Mouse (Mus musculus) intestine, embryonic 14.5 days (tissue): ENCODE results near the gene Egfr. TPM values are rescaled to one million over a fixed set of nuclear protein-coding genes. Genes with fewer than 3 reads are reported as not detected.
A peak's percentile ranks its signal among the peaks of the same experiment; 100 is the strongest.

Experiments
- ATAC-seq: fragments of 200-750 bp; cut with Nextera tagmentation; replicated peaks from 2 replicates; pipeline ENCODE4 v1.8.0; 2017; ENCODE audit warnings: low read depth, moderate number of reproducible peaks, moderate TSS enrichment, moderate library complexity; ENCODE audit not compliant: low FRiP score, low TSS enrichment
- DNase-seq: peaks from one replicate; pipeline ENCODE4 v3.0.0-alpha.2; 2018; ENCODE audit warnings: low spot score
- H3K27ac ChIP-seq: fragments of 300-500 bp; sonication (generic); 2 replicates; pipeline ENCODE4 v1.5.1; 2014; ENCODE audit warnings: low read depth, mild to moderate bottlenecking, control low read depth
- H3K27me3 ChIP-seq: fragments of 300-500 bp; sonication (generic); replicated peaks from 2 replicates; pipeline ENCODE4 v1.6.1; 2014; ENCODE audit warnings: low read length, control low read depth; ENCODE audit not compliant: control insufficient read depth, insufficient read depth
- H3K36me3 ChIP-seq: fragments of 300-500 bp; sonication (generic); 2 replicates; pipeline ENCODE4 v1.6.1; 2014; ENCODE audit warnings: low read length, control low read depth; ENCODE audit not compliant: control insufficient read depth, insufficient read depth
- H3K4me1 ChIP-seq: fragments of 300-500 bp; sonication (generic); replicated peaks from 2 replicates; pipeline ENCODE4 v1.6.1; 2014; ENCODE audit warnings: low read length, control low read depth, mixed read lengths; ENCODE audit not compliant: control insufficient read depth, insufficient read depth
- H3K4me2 ChIP-seq: fragments of 300-500 bp; sonication (generic); 2 replicates; pipeline ENCODE4 v1.6.1; 2014; ENCODE audit warnings: low read length
- H3K4me3 ChIP-seq: fragments of 300-500 bp; sonication (generic); 2 replicates; pipeline ENCODE4 v1.5.1; 2014; ENCODE audit warnings: low read depth, low read length, control low read depth, mixed read lengths
- H3K9ac ChIP-seq: fragments of 300-500 bp; sonication (generic); 2 replicates; pipeline ENCODE4 v1.6.1; 2014; ENCODE audit warnings: mild to moderate bottlenecking, low read length
- H3K9me3 ChIP-seq: fragments of 300-500 bp; sonication (generic); 2 replicates; pipeline ENCODE4 v1.6.1; 2016; ENCODE audit warnings: low read length, control low read depth; ENCODE audit not compliant: control insufficient read depth
- WGBS: fragments of 180-500 bp; shearing (Covaris S2); extraction: QIAGEN DNeasy Blood & Tissue Kit; methylation state at CpG from one replicate; pipeline ENCODE4 v1.1.7; 2014; 5-methylcytosine and 5-hydroxymethylcytosine counted together
- polyA plus RNA-seq: library from polyadenylated mRNA; unstranded; fragments of >200 nt; fragmentation: Nextera tagmentation; extraction: Ambion mirVana; gene quantifications from 2 replicates; pipeline ENCODE4 v1.2.1, GENCODE M21; 2014

The Egfr gene
- polyA plus RNA-seq, 1 experiment from 2014 or later, result 21.2 TPM

GRCm38 (mm10) chr11:16854111-16854510, 102.1 kb downstream of the Egfr start:
- no peak overlapping the region for H3K4me3 ChIP-seq
- H3K27ac ChIP-seq, result no peak overlapping the region; the same call in 1 of the 2 replicates
- peaks cover 10% of the 10 kb centered on the region; the same call in 1 of the 2 replicates for H3K4me1 ChIP-seq
- 30% methylated on average over 2 of the region's 2 CpGs for WGBS
- H3K36me3 ChIP-seq, result no peaks in the 10 kb centered on the region
- no peaks in the 10 kb centered on the region for H3K9me3 ChIP-seq
- H3K9ac ChIP-seq, result no peak overlapping the region
- no peak overlapping the region for H3K4me2 ChIP-seq
- ATAC-seq (no peak), DNase-seq (no peak)
- no peaks in the 10 kb centered on the region for H3K27me3 ChIP-seq

- DNase-seq (no peak), ATAC-seq (no peak)
- Histone ChIP-seq H3K4me1 (peaks cover 5% of the 10 kb centered on the region; the same call in 1 of the 2 replicates), H3K36me3 (no peaks in the 10 kb centered on the region), H3K4me3 (no peak overlapping the region), H3K27me3 (no peaks in the 10 kb centered on the region), H3K4me2 (no peak overlapping the region), H3K9me3 (no peaks in the 10 kb centered on the region), H3K9ac (no peak overlapping the region), H3K27ac (no peak overlapping the region)
- WGBS, result 84% methylated on average over 2 of the region's 2 CpGs
Measured at GRCm38 (mm10) chr11:16857346-16857745, 105.3 kb downstream of the Egfr start.

DNA sequence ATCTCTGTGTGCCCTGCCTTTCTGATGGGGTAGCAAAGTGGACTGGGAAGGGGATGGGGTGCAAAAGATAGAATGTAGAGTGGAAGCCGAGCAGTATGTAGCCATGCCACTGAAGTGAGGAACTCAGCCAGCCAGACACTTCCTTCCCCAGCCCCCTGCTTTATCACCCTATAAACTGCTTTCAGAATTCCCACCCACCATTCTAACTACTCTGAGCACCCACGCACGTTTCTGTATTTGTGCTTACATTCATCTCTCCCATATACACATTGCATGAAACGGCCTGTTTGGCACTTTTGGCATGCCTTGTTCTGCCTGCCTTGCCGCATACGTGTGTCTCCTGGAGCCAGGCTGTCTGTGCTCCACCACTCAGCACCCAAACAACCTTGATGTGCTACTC, 109.0 kb downstream of the Egfr start:
- DNase-seq (no peak), ATAC-seq (no peak)
- Histone ChIP-seq H3K27ac (no peak overlapping the region), H3K9ac (no peak overlapping the region), H3K4me2 (no peak overlapping the region), H3K9me3 (no peaks in the 10 kb centered on the region), H3K4me1 (peaks cover 4% of the 10 kb centered on the region; the same call in 1 of the 2 replicates), H3K27me3 (no peaks in the 10 kb centered on the region), H3K4me3 (no peak overlapping the region), H3K36me3 (0 out of 2 replicates have a peak, but pooled peaks cover 2% of the 10 kb centered on the region)
- 53% methylated on average over 6 of the region's 6 CpGs for WGBS

- DNase-seq, result no peak
- H3K4me3 ChIP-seq, result no peak overlapping the region
- no peak for ATAC-seq
Measured at GRCm38 (mm10) chr11:16863547-16863946, 111.5 kb downstream of the Egfr start.

GRCm38 (mm10) chr11:16864980-16865561, 113.1 kb downstream of the Egfr start:
- H3K4me3 ChIP-seq, result no peak overlapping the region
- no peaks in the 10 kb centered on the region for H3K27me3 ChIP-seq
- peak; percentile 68; the same call in 1 of the 2 replicates for ATAC-seq
- H3K36me3 ChIP-seq, result 0 out of 2 replicates have a peak, but pooled peaks cover 12% of the 10 kb centered on the region
- no peaks in the 10 kb centered on the region for H3K9me3 ChIP-seq
- peaks cover 4% of the 10 kb centered on the region for H3K4me1 ChIP-seq
- peak overlapping the region; percentile 23; the same call in 1 of the 2 replicates for H3K27ac ChIP-seq
- H3K9ac ChIP-seq, result no peak overlapping the region
- no peak overlapping the region for H3K4me2 ChIP-seq
- DNase-seq, result peak; percentile 59
- 24% methylated on average over 3 of the region's 3 CpGs for WGBS

More at GRCm38 (mm10) chr11:16863547-16863946, 111.5 kb downstream of the Egfr start:
- Histone ChIP-seq H3K27me3 (no peaks in the 10 kb centered on the region), H3K27ac (no peak overlapping the region), H3K9ac (no peak overlapping the region), H3K4me2 (no peak overlapping the region), H3K4me1 (peaks cover 4% of the 10 kb centered on the region; the same call in 1 of the 2 replicates), H3K36me3 (0 out of 2 replicates have a peak, but pooled peaks cover 7% of the 10 kb centered on the region), H3K9me3 (no peaks in the 10 kb centered on the region)

DNA sequence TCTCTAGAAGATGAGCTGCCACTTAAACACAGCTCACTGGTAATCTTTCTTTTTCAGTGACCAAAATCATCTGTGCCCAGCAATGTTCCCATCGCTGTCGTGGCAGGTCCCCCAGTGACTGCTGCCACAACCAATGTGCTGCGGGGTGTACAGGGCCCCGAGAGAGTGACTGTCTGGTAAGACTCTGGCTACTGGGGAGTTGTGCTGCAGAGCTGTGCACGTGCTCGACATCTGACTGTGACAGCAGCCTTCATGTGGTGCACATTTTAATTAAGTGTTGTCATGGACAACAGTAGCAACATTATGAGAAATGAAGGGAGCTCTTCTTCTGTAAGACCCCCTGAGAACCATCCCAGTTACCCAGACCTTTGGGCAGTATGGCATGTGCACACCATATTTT, 116.0 kb downstream of the Egfr start:
- H3K9ac ChIP-seq, result no peak overlapping the region
- peaks cover 4% of the 10 kb centered on the region for H3K4me1 ChIP-seq

DNA sequence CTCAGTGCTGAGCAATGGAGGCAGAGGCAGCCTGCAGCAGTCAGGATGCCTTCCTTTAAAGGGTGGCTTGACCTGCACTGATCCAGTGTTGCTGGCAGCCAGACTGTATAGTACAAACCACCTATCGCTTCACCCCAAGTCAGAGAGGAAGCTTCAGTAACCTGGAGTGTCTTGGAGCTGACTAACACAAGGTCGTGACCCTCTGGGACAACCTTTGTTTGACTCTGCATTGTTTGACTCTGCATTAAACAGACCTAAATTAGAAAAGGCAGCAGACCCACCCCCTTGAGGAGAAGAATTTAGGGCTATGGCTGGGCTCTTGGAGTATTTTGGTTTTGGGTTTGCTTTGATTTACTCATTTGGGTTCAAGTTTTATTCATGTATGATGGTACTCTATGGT, 117.5 kb downstream of the Egfr start:
- no peak for ATAC-seq

More for the DNA sequence above, 116.0 kb downstream of the Egfr start:
- Histone ChIP-seq H3K4me3 (no peak overlapping the region), H3K4me2 (no peak overlapping the region), H3K36me3 (peaks cover 18% of the 10 kb centered on the region; the same call in 1 of the 2 replicates), H3K9me3 (no peaks in the 10 kb centered on the region), H3K27me3 (no peaks in the 10 kb centered on the region), H3K27ac (no peak overlapping the region)
- 89% methylated on average over 6 of the region's 6 CpGs for WGBS
- ATAC-seq (no peak), DNase-seq (no peak)

GRCm38 (mm10) chr11:16871120-16871519, 119.1 kb downstream of the Egfr start:
- no peak overlapping the region for H3K4me3 ChIP-seq
- no peak; the same call in 1 of the 2 replicates for ATAC-seq

More for the DNA sequence above, 117.5 kb downstream of the Egfr start:
- H3K9ac ChIP-seq, result no peak overlapping the region
- H3K4me2 ChIP-seq, result no peak overlapping the region
- H3K36me3 ChIP-seq, result peaks cover 20% of the 10 kb centered on the region; the same call in 1 of the 2 replicates
- H3K4me3 ChIP-seq, result no peak overlapping the region
- H3K9me3 ChIP-seq, result no peaks in the 10 kb centered on the region
- H3K27me3 ChIP-seq, result no peaks in the 10 kb centered on the region
- H3K27ac ChIP-seq, result no peak overlapping the region
- DNase-seq, result no peak
- peaks cover 4% of the 10 kb centered on the region for H3K4me1 ChIP-seq
- WGBS, result 51% methylated on average over 2 of the region's 2 CpGs

More at GRCm38 (mm10) chr11:16871120-16871519, 119.1 kb downstream of the Egfr start:
- no peaks in the 10 kb centered on the region for H3K9me3 ChIP-seq
- no peaks in the 10 kb centered on the region for H3K27me3 ChIP-seq
- no peaks in the 10 kb centered on the region; the same call in 1 of the 2 replicates for H3K4me1 ChIP-seq
- H3K9ac ChIP-seq, result no peak overlapping the region
- 63% methylated on average over 5 of the region's 5 CpGs for WGBS
- H3K36me3 ChIP-seq, result peaks cover 22% of the 10 kb centered on the region; the same call in 1 of the 2 replicates
- H3K27ac ChIP-seq, result no peak overlapping the region
- peak; percentile 65 for DNase-seq
- H3K4me2 ChIP-seq, result no peak overlapping the region
